24 mouse cellular contexts compared by ENCODE assay signal in the genomic region with DNA sequence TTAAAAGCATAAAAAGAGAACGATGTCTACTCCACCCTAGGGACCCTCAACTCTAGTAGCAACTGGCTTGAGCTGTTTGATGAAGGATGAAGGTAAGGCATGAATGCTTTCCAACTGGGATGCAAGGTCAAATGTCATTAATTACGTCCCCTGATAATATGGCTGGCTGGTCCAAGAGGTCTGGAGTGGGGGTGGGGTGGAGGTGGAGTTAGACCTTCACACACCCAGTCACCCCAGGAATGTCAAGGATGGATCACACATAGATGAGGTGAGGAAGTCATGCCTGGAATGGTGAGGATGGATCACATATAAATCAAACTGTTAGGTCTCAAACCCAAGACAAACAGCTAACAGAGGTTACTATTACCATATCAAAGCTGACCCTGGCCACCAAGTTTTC.
"Had no signal": no experiment of that assay in that cellular context is flagged by ENCODE, and none has a peak within 500 bp of the region (broad histone marks: within the 10 kb centered on the region; RNA-seq: fewer than 3 reads in every experiment).

No protein-coding gene starts in this region.

- H3K27me3 ChIP-seq: kidney, embryonic 15.5 days; limb, embryonic 13.5 days; liver, embryonic 15.5 days; midbrain, embryonic 13.5 days; neural tube, embryonic 12.5 days had no signal

- H3K36me3 ChIP-seq: kidney, embryonic 15.5 days; limb, embryonic 10.5 days; limb, embryonic 13.5 days; liver, embryonic 12.5 days; liver, embryonic 15.5 days; lung, embryonic 15.5 days; midbrain, embryonic 10.5 days; midbrain, embryonic 13.5 days; neural tube, embryonic 12.5 days had no signal

- H3K9me3 ChIP-seq: kidney, embryonic 15.5 days; limb, embryonic 10.5 days; limb, embryonic 13.5 days; liver, embryonic 12.5 days; liver, embryonic 15.5 days; lung, embryonic 15.5 days; midbrain, embryonic 10.5 days; midbrain, embryonic 13.5 days; neural tube, embryonic 12.5 days had no signal

- H3K4me2 ChIP-seq: kidney, embryonic 15.5 days; liver, embryonic 12.5 days; liver, embryonic 15.5 days; lung, embryonic 15.5 days had no signal

- H3K9ac ChIP-seq: kidney, embryonic 15.5 days; limb, embryonic 13.5 days; liver, embryonic 12.5 days; liver, embryonic 15.5 days; lung, embryonic 15.5 days; midbrain, embryonic 13.5 days; neural tube, embryonic 12.5 days had no signal

- DNase-seq: kidney, adult 8-10 months; kidney, postnatal 10 days; kidney, postnatal 36 days; liver; lung, adult 18-20 months; lung, postnatal 10 days; lung, postnatal 36 days; retina, postnatal 1 day; right cerebral cortex, postnatal 25 days; thymus, adult 2 months; thymus, postnatal 14 days; thymus, postnatal 4 days had no signal

- H3K27ac ChIP-seq: kidney, embryonic 15.5 days; limb, embryonic 13.5 days; liver, embryonic 12.5 days; liver, embryonic 15.5 days; lung, embryonic 15.5 days; stomach, postnatal 0 days had no signal

- H3K4me3 ChIP-seq: kidney, embryonic 15.5 days; limb, embryonic 10.5 days; limb, embryonic 13.5 days; liver, embryonic 12.5 days; liver, embryonic 15.5 days; lung, embryonic 15.5 days; megakaryocyte, embryonic 14.5 days; midbrain, embryonic 10.5 days; midbrain, embryonic 13.5 days; neural tube, embryonic 12.5 days had no signal

- ATAC-seq: liver, embryonic 12.5 days; midbrain, embryonic 16.5 days had no signal
